In the genomic region with DNA sequence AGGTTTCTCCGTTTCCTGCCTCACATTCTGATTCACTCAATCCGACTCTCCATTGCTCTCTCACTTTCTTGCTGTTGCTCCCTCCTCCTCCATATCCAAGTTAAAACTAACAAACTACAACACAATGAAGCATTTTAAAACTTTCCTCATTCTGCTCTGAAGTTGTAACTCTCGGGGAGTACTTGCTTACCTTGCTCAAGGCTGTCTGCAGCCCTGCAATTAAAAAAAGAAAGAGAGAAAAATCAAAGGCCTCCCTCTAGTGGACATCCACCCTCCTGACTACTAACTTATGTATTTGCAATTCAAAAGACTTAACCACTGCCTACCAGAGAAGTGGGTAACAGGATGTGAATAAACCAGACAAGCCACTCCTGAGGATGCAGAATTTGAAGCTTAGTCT, we compare ENCODE assay signal across 8 mouse cellular contexts. TPM values are rescaled to one million over a fixed set of nuclear protein-coding genes. Genes with fewer than 3 reads are reported as not detected.
DNase-seq lines count a peak whose midpoint lies in the region; ATAC-seq lines count a peak whose summit lies in the region.

No protein-coding gene starts in this region.

- no peaks in the 10 kb centered on the region for H3K9me3 ChIP-seq in embryonic facial prominence, embryonic 10.5 days
- H3K9me3 ChIP-seq in heart, embryonic 15.5 days (replicated peaks), result no peaks in the 10 kb centered on the region

- intact Hi-C loops in gastrocnemius, postnatal 36 days (cut with DNase I), result no loop called here

- H3K9ac ChIP-seq in heart, embryonic 15.5 days, result peak overlapping the region; percentile 49

- ATAC-seq in activated CD4-positive, CD25-positive, alpha-beta regulatory T cell, adult 4 months, result peak; percentile 38
- ATAC-seq in heart, embryonic 15.5 days (replicated peaks; ENCODE audit: insufficient number of reproducible peaks, insufficient read depth, low FRiP score, low read depth), result no peak

- no peaks in the 10 kb centered on the region for H3K27me3 ChIP-seq in embryonic facial prominence, embryonic 10.5 days (replicated peaks; ENCODE audit: low read depth, poor library complexity, severe bottlenecking)
- H3K27me3 ChIP-seq in heart, embryonic 15.5 days, result no peaks in the 10 kb centered on the region

- peaks cover 19% of the 10 kb centered on the region for H3K36me3 ChIP-seq in embryonic facial prominence, embryonic 10.5 days (replicated peaks)
- peaks cover 5% of the 10 kb centered on the region for H3K36me3 ChIP-seq in heart, embryonic 15.5 days

- peak overlapping the region; percentile 88 for H3K4me3 ChIP-seq in embryonic facial prominence, embryonic 10.5 days
- H3K4me3 ChIP-seq in heart, embryonic 15.5 days, result peak overlapping the region; percentile 95

- 2% methylated on average over 3 of the region's 3 CpGs for WGBS in embryonic facial prominence, embryonic 10.5 days
- WGBS in heart, embryonic 15.5 days, result 2% methylated on average over 3 of the region's 3 CpGs

- H3K4me2 ChIP-seq in heart, embryonic 15.5 days, result peak overlapping the region; percentile 81

- DNase-seq in gastrocnemius, adult 18-20 months (ENCODE audit: low spot score), result peak; percentile 59
- DNase-seq in gastrocnemius, postnatal 36 days, result no peak
- DNase-seq in embryonic facial prominence, embryonic 10.5 days (ENCODE audit: low spot score), result peak; percentile 35
- peak; percentile 15 to 59 for DNase-seq in kidney, postnatal 4 days
- peak; percentile 85 for DNase-seq in lung, postnatal 36 days
- peak; percentile 42 for DNase-seq in skeletal muscle tissue, adult 2 months (ENCODE audit: low read depth, low spot score)

- H3K4me1 ChIP-seq in embryonic facial prominence, embryonic 10.5 days, result peaks cover 13% of the 10 kb centered on the region
- peaks cover 12% of the 10 kb centered on the region for H3K4me1 ChIP-seq in heart, embryonic 15.5 days (replicated peaks)

- H3K27ac ChIP-seq in embryonic facial prominence, embryonic 10.5 days (replicated peaks), result peak overlapping the region; percentile 92
- peak overlapping the region; percentile 97 for H3K27ac ChIP-seq in heart, embryonic 15.5 days

RNA-seq across cellular contexts. Expression of gene Mtrf1l, which starts 1.1 kb away (rescaled TPM):
- total RNA-seq in gastrocnemius, adult 18-20 months (2021), result 1 to 10 TPM; 3.8 TPM
- total RNA-seq in gastrocnemius, postnatal 36 days (2021), result 1 to 10 TPM; 4.0 to 7.0 TPM
- 1 to 10 TPM; 4.4 to 5.5 TPM for polyA plus RNA-seq in activated CD4-positive, CD25-positive, alpha-beta regulatory T cell, adult 4 months (2017; shearing (Covaris generic))
- 12.0 and 13.0 TPM in 2 replicates for polyA plus RNA-seq in embryonic facial prominence, embryonic 10.5 days (2016; fragmentation: Nextera tagmentation; extraction: Ambion mirVana)
- 11.1 and 12.2 TPM in 2 replicates for polyA plus RNA-seq in heart, embryonic 15.5 days (2015; fragmentation: Nextera tagmentation; extraction: Ambion mirVana)

RNA-seq across cellular contexts. Expression of gene Fbxo5, which starts 19.4 kb away (rescaled TPM):
- total RNA-seq in gastrocnemius, adult 18-20 months (2021), result under 1 TPM; 0.21 to 0.40 TPM
- total RNA-seq in gastrocnemius, postnatal 36 days (2021), result under 1 TPM; 0.64 to 0.67 TPM
- 10 to 100 TPM; 32.7 to 37.9 TPM for polyA plus RNA-seq in activated CD4-positive, CD25-positive, alpha-beta regulatory T cell, adult 4 months (2017; shearing (Covaris generic))
- polyA plus RNA-seq in embryonic facial prominence, embryonic 10.5 days (2016; fragmentation: Nextera tagmentation; extraction: Ambion mirVana), result 107 and 110 TPM in 2 replicates
- polyA plus RNA-seq in heart, embryonic 15.5 days (2015; fragmentation: Nextera tagmentation; extraction: Ambion mirVana), result 37.9 and 40.9 TPM in 2 replicates

Comparison
In these comparisons a context has a peak if more than half of its experiments do, and no peak if none do; other contexts are left out.
1. DNase-seq: peak in gastrocnemius, adult 18-20 months (single experiment), embryonic facial prominence, embryonic 10.5 days (single experiment), kidney, postnatal 4 days (2 of 2), lung, postnatal 36 days (single experiment) and skeletal muscle tissue, adult 2 months (single experiment); none in gastrocnemius, postnatal 36 days (0 of 2).